29 mouse cellular contexts compared by ENCODE assay signal in the genomic region with DNA sequence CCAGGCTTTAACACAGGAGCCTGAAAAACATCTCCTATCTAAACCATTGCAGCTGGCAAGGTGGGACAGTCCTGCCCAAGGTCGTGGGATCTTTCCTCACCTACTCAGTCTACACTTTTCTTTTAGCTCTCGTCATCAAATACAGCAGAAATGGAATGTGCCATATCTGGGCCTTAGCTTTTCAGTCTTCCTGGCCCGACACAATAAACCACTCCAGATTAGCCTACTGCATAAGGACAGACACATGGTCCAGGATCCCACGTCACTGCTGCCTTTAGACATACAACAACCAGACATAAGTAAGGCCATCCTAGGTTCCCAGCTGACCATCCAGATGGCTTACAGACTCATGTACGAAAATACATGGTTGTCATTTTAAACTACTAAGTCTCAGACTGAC. TPM values are rescaled to one million over a fixed set of nuclear protein-coding genes. Genes with fewer than 3 reads are reported as not detected.
A peak's percentile ranks its signal among the peaks of the same experiment; 100 is the strongest.
DNase-seq lines count a peak whose midpoint lies in the region; ATAC-seq and TF ChIP-seq lines count a peak whose summit lies in the region.
"Had no signal": no experiment of that assay in that cellular context is flagged by ENCODE, and none has a peak within 500 bp of the region (broad histone marks: within the 10 kb centered on the region; RNA-seq: fewer than 3 reads in every experiment).

No protein-coding gene starts in this region.

- WGBS in forebrain, postnatal 0 days, result 80% methylated on average over 5 of the region's 5 CpGs
- 80% methylated on average over 5 of the region's 5 CpGs for WGBS in forebrain, embryonic 12.5 days
- 36% methylated on average over 5 of the region's 5 CpGs for WGBS in heart, postnatal 0 days
- WGBS in heart, adult 2 months, result 55% methylated on average over 5 of the region's 5 CpGs

- no peak for TF ChIP-seq EP300 in heart, postnatal 0 days (IDR thresholded peaks at IDR 0.05; ENCODE audit: low read depth)
- TF ChIP-seq EP300 in heart, adult 2 months (IDR thresholded peaks at IDR 0.05; ENCODE audit: insufficient read depth, low read depth, low read length), result no peak

- intact Hi-C loops in heart, adult 2 months (cut with DNase I), result loop anchor here (10.0 kb wide), 1 partner anchor 255 kb away; no protein-coding TSS in a partner anchor

- no peaks in the 10 kb centered on the region for H3K9me3 ChIP-seq in forebrain, postnatal 0 days (ENCODE audit: low read length)
- H3K9me3 ChIP-seq in forebrain, embryonic 12.5 days, result no peaks in the 10 kb centered on the region
- H3K9me3 ChIP-seq in heart, postnatal 0 days (replicated peaks; ENCODE audit: control insufficient read depth, low read length), result no peaks in the 10 kb centered on the region
- H3K9me3 ChIP-seq: embryonic facial prominence, embryonic 12.5 days; forebrain, embryonic 15.5 days; heart, embryonic 10.5 days; hindbrain, embryonic 12.5 days; intestine, embryonic 15.5 days; limb, embryonic 13.5 days; lung, embryonic 15.5 days; midbrain, embryonic 10.5 days; neural tube, embryonic 12.5 days had no signal

- no peaks in the 10 kb centered on the region for H3K79me2 ChIP-seq in heart, adult 2 months (replicated peaks; ENCODE audit: control insufficient read depth, insufficient read depth, low read length)

- no peak overlapping the region for H3K9ac ChIP-seq in forebrain, postnatal 0 days
- H3K9ac ChIP-seq in forebrain, embryonic 12.5 days, result no peak overlapping the region
- no peak overlapping the region for H3K9ac ChIP-seq in heart, postnatal 0 days (replicated peaks; ENCODE audit: low read depth, low read length)
- no peak overlapping the region for H3K9ac ChIP-seq in heart, adult 2 months (ENCODE audit: low read depth, low read length)
- H3K9ac ChIP-seq: embryonic facial prominence, embryonic 12.5 days; forebrain, embryonic 15.5 days; hindbrain, embryonic 12.5 days; intestine, embryonic 15.5 days; limb, embryonic 13.5 days; lung, embryonic 15.5 days; neural tube, embryonic 12.5 days had no signal

- no peaks in the 10 kb centered on the region for H3K27me3 ChIP-seq in forebrain, postnatal 0 days (ENCODE audit: insufficient read depth, low read length)
- no peaks in the 10 kb centered on the region for H3K27me3 ChIP-seq in forebrain, embryonic 12.5 days
- H3K27me3 ChIP-seq in heart, postnatal 0 days (ENCODE audit: control insufficient read depth, insufficient read depth, low read length), result no peaks in the 10 kb centered on the region
- no peaks in the 10 kb centered on the region for H3K27me3 ChIP-seq in heart, adult 2 months (ENCODE audit: control insufficient read depth, insufficient read depth, low read length)
- H3K27me3 ChIP-seq: embryonic facial prominence, embryonic 12.5 days; forebrain, embryonic 15.5 days; hindbrain, embryonic 12.5 days; intestine, embryonic 15.5 days; limb, embryonic 13.5 days; lung, embryonic 15.5 days; neural tube, embryonic 12.5 days had no signal

- no peak for TF ChIP-seq CTCF in forebrain, postnatal 0 days (IDR thresholded peaks at IDR 0.05; ENCODE audit: low read depth)
- TF ChIP-seq CTCF in heart, postnatal 0 days (IDR thresholded peaks at IDR 0.05; ENCODE audit: low read depth), result no peak
- no peak for TF ChIP-seq CTCF in heart, adult 2 months (IDR thresholded peaks at IDR 0.05)

- ATAC-seq in forebrain, postnatal 0 days, result peak; percentile 23; the same call in 1 of the 2 replicates
- no peak for ATAC-seq in forebrain, embryonic 12.5 days (ENCODE audit: low FRiP score)
- ATAC-seq in heart, postnatal 0 days (ENCODE audit: insufficient read depth, low read depth), result peak; percentile 84
- ATAC-seq: activated CD4-positive, CD25-positive, alpha-beta regulatory T cell, adult 4 months; forebrain, embryonic 15.5 days; hindbrain, postnatal 0 days; intestine, embryonic 15.5 days had no signal

- H3K36me3 ChIP-seq in forebrain, postnatal 0 days (ENCODE audit: insufficient read depth), result no peaks in the 10 kb centered on the region
- no peaks in the 10 kb centered on the region for H3K36me3 ChIP-seq in forebrain, embryonic 12.5 days (replicated peaks)
- no peaks in the 10 kb centered on the region for H3K36me3 ChIP-seq in heart, postnatal 0 days (replicated peaks; ENCODE audit: control insufficient read depth, insufficient read depth, low read length)
- H3K36me3 ChIP-seq in heart, adult 2 months (ENCODE audit: control insufficient read depth, insufficient read depth, low read length), result no peaks in the 10 kb centered on the region
- H3K36me3 ChIP-seq: embryonic facial prominence, embryonic 12.5 days; forebrain, embryonic 15.5 days; heart, embryonic 10.5 days; hindbrain, embryonic 12.5 days; intestine, embryonic 15.5 days; limb, embryonic 13.5 days; lung, embryonic 15.5 days; midbrain, embryonic 10.5 days; neural tube, embryonic 12.5 days had no signal

- TF ChIP-seq POLR2A in heart, adult 2 months (IDR thresholded peaks at IDR 0.05; ENCODE audit: insufficient read depth, low read depth, low read length), result no peak

- H3K4me2 ChIP-seq in forebrain, postnatal 0 days (ENCODE audit: low read depth), result no peak overlapping the region
- no peak overlapping the region for H3K4me2 ChIP-seq in forebrain, embryonic 12.5 days
- no peak overlapping the region for H3K4me2 ChIP-seq in heart, postnatal 0 days (ENCODE audit: low read depth, low read length)
- H3K4me2 ChIP-seq: embryonic facial prominence, embryonic 12.5 days; forebrain, embryonic 15.5 days; hindbrain, embryonic 12.5 days; intestine, embryonic 15.5 days; limb, embryonic 13.5 days; liver, embryonic 11.5 days; lung, embryonic 15.5 days; neural tube, embryonic 12.5 days had no signal

- H3K27ac ChIP-seq in forebrain, postnatal 0 days (ENCODE audit: low read depth, low read length), result no peak overlapping the region
- H3K27ac ChIP-seq in forebrain, embryonic 12.5 days, result no peak overlapping the region
- no peak overlapping the region for H3K27ac ChIP-seq in heart, postnatal 0 days (ENCODE audit: low read depth)
- H3K27ac ChIP-seq in heart, adult 2 months, result no peak overlapping the region
- H3K27ac ChIP-seq: embryonic facial prominence, embryonic 12.5 days; forebrain, embryonic 15.5 days; heart, embryonic 10.5 days; hindbrain, embryonic 12.5 days; hindbrain, postnatal 0 days; intestine, embryonic 15.5 days; kidney, postnatal 0 days; limb, embryonic 13.5 days; lung, embryonic 15.5 days; midbrain, embryonic 10.5 days; neural tube, embryonic 12.5 days had no signal

- H3K4me3 ChIP-seq in forebrain, postnatal 0 days (ENCODE audit: low read depth, low read length), result no peak overlapping the region
- H3K4me3 ChIP-seq in forebrain, embryonic 12.5 days (replicated peaks), result no peak overlapping the region
- H3K4me3 ChIP-seq in heart, postnatal 0 days (ENCODE audit: low read depth, low read length), result no peak overlapping the region
- H3K4me3 ChIP-seq in heart, adult 2 months, result no peak overlapping the region
- H3K4me3 ChIP-seq: embryonic facial prominence, embryonic 12.5 days; forebrain, embryonic 15.5 days; heart, embryonic 10.5 days; hindbrain, embryonic 12.5 days; intestine, embryonic 15.5 days; limb, embryonic 13.5 days; lung, embryonic 15.5 days; midbrain, embryonic 10.5 days; myocyte; neural tube, embryonic 12.5 days had no signal

- H3K4me1 ChIP-seq in forebrain, postnatal 0 days (ENCODE audit: insufficient read depth), result peaks cover 15% of the 10 kb centered on the region; the same call in 1 of the 2 replicates
- no peaks in the 10 kb centered on the region for H3K4me1 ChIP-seq in forebrain, embryonic 12.5 days
- H3K4me1 ChIP-seq in heart, postnatal 0 days (ENCODE audit: control insufficient read depth, insufficient read depth), result peaks cover 4% of the 10 kb centered on the region; the same call in 1 of the 2 replicates
- H3K4me1 ChIP-seq in heart, adult 2 months (ENCODE audit: control insufficient read depth, insufficient read depth, low read length), result no peaks in the 10 kb centered on the region
- H3K4me1 ChIP-seq: embryonic facial prominence, embryonic 12.5 days; heart, embryonic 10.5 days; intestine, embryonic 15.5 days; limb, embryonic 13.5 days; lung, embryonic 15.5 days; midbrain, embryonic 10.5 days; neural tube, embryonic 12.5 days had no signal

- no peak for DNase-seq in forebrain, postnatal 0 days
- peak; percentile 72 for DNase-seq in heart, postnatal 0 days (ENCODE audit: low spot score)
- no peak for DNase-seq in heart, adult 2 months
- peak; percentile 24 to 53 for DNase-seq in right cerebral cortex, adult 2 months (ENCODE audit: low spot score in 2 of 2)
- no peak for DNase-seq in right cerebral cortex, postnatal 25 days
- peak; percentile 74 for DNase-seq in telencephalon, adult 2 months (ENCODE audit: low read depth, low spot score)
- DNase-seq in embryo, embryonic 9.5 days (ENCODE audit: extremely low spot score), result no peak
- DNase-seq: adrenal gland, adult 2 months; cerebellum, adult 8-10 months; cerebellum, postnatal 36 days; gastrocnemius, postnatal 10 days; heart, postnatal 36 days; kidney, adult 8-10 months had no signal

RNA-seq across cellular contexts. Expression of gene Cavin3, which starts 28.0 kb away (rescaled TPM):
- total RNA-seq in forebrain, postnatal 0 days (2014; rRNA removed), result 28.6 and 30.9 TPM in 2 replicates
- polyA plus RNA-seq in forebrain, postnatal 0 days (2015; fragmentation: Nextera tagmentation; extraction: Ambion mirVana), result 31.7 and 33.5 TPM in 2 replicates
- polyA plus RNA-seq in forebrain, embryonic 12.5 days (2016; fragmentation: Nextera tagmentation; extraction: Ambion mirVana), result 20.2 and 24.7 TPM in 2 replicates
- 75.4 and 84.2 TPM in 2 replicates for total RNA-seq in heart, postnatal 0 days (2014; rRNA removed; ENCODE audit: low replicate concordance)
- polyA plus RNA-seq in heart, postnatal 0 days (2015; fragmentation: Nextera tagmentation; extraction: Ambion mirVana), result 78.6 and 79.9 TPM in 2 replicates
- total RNA-seq in heart, adult 2 months (2021), result 10 to 100 TPM; 17.5 to 24.0 TPM
- 18.0 and 21.0 TPM in 2 replicates for polyA plus RNA-seq in heart, adult 2 months (2012; rRNA removed)
- total RNA-seq: CH12.LX had no signal
- polyA plus RNA-seq: activated CD4-positive, CD25-positive, alpha-beta regulatory T cell, adult 4 months had no signal

RNA-seq across cellular contexts. Expression of gene Smpd1, which starts 44.0 kb away (rescaled TPM):
- total RNA-seq in forebrain, postnatal 0 days (2014; rRNA removed), result 100 and 124 TPM in 2 replicates
- 88.8 and 100 TPM in 2 replicates for polyA plus RNA-seq in forebrain, postnatal 0 days (2015; fragmentation: Nextera tagmentation; extraction: Ambion mirVana)
- polyA plus RNA-seq in forebrain, embryonic 12.5 days (2016; fragmentation: Nextera tagmentation; extraction: Ambion mirVana), result 42.5 and 43.6 TPM in 2 replicates
- 159 and 173 TPM in 2 replicates for total RNA-seq in heart, postnatal 0 days (2014; rRNA removed; ENCODE audit: low replicate concordance)
- 81.0 and 85.3 TPM in 2 replicates for polyA plus RNA-seq in heart, postnatal 0 days (2015; fragmentation: Nextera tagmentation; extraction: Ambion mirVana)
- total RNA-seq in heart, adult 2 months (2021), result 100 to 1,000 TPM; 154 to 186 TPM
- 190 and 211 TPM in 2 replicates for polyA plus RNA-seq in heart, adult 2 months (2012; rRNA removed)

Comparison
In these comparisons a context has a peak if more than half of its experiments do, and no peak if none do; other contexts are left out.
1. DNase-seq: peak in heart, postnatal 0 days (single experiment), right cerebral cortex, adult 2 months (2 of 2) and telencephalon, adult 2 months (single experiment); none in forebrain, postnatal 0 days (single experiment), heart, adult 2 months (0 of 2), right cerebral cortex, postnatal 25 days (single experiment) and embryo, embryonic 9.5 days (single experiment).